Mouse (Mus musculus) CH12.LX (cell line): ENCODE data around the gene Fars2. TPM values are rescaled to one million over a fixed set of nuclear protein-coding genes. Genes with fewer than 3 reads are reported as not detected.

Source experiments
- DNase-seq: peaks from one replicate; pipeline ENCODE4 v3.0.0-alpha.2; 2013; ENCODE audit errors: extremely low read depth
- H3K27ac ChIP-seq: 2 replicates; pipeline ENCODE4 v1.5.1; 2012; ENCODE audit warnings: low read depth, mild to moderate bottlenecking, control low read depth, moderate library complexity; ENCODE audit not compliant: insufficient read depth
- H3K27me3 ChIP-seq: replicated peaks from 2 replicates; pipeline ENCODE3; 2012; ENCODE audit warnings: inconsistent platforms
- H3K36me3 ChIP-seq, 2 experiments: replicated peaks in 1 of 2; 2 replicates each; pipeline versions ENCODE3 to v1.6.1; 2012; ENCODE audit warnings: inconsistent platforms in 1 of 2, low read length in 1 of 2, mild to moderate bottlenecking in 1 of 2, mixed read lengths in 1 of 2, moderate library complexity in 1 of 2; ENCODE audit not compliant: control insufficient read depth in 1 of 2, insufficient read depth in 1 of 2
- H3K4me1 ChIP-seq, 2 experiments: 2 replicates each; pipeline ENCODE4 v1.6.1; 2012; ENCODE audit warnings: inconsistent platforms in 1 of 2, moderate library complexity in 1 of 2; ENCODE audit not compliant: insufficient read depth in 2 of 2, control insufficient read depth in 1 of 2
- H3K4me2 ChIP-seq: 2 replicates; pipeline ENCODE4 v1.6.1; 2012; ENCODE audit warnings: low read depth, mild to moderate bottlenecking, control low read depth; ENCODE audit not compliant: poor library complexity, insufficient read depth, severe bottlenecking
- H3K4me3 ChIP-seq, 3 experiments: fragments of 150-350 bp in 1 of 3; sonication (generic) in 1 of 3; replicated peaks in 1 of 3; 2 replicates each; pipeline versions ENCODE3 to v1.5.1; 2011 to 2012; ENCODE audit warnings: low read depth in 2 of 3, low read length in 2 of 3, mild to moderate bottlenecking in 2 of 3, moderate library complexity in 2 of 3, control low read depth in 1 of 3, improper control_type of control experiment in 1 of 3, inconsistent platforms in 1 of 3, mixed read lengths in 1 of 3; ENCODE audit not compliant: poor library complexity in 1 of 3
- H3K79me2 ChIP-seq: replicated peaks from 2 replicates; pipeline ENCODE4 v1.6.1; 2012; ENCODE audit warnings: mild to moderate bottlenecking, moderate library complexity; ENCODE audit not compliant: control insufficient read depth, poor library complexity, insufficient read depth, severe bottlenecking; ENCODE audit errors: extremely low read depth
- H3K9ac ChIP-seq: 2 replicates; pipeline ENCODE4 v1.6.1; 2012; ENCODE audit warnings: low read depth, mild to moderate bottlenecking, control low read depth, moderate library complexity; ENCODE audit not compliant: insufficient read depth
- H3K9me3 ChIP-seq: replicated peaks from 2 replicates; pipeline ENCODE3; 2012; ENCODE audit warnings: low read length, inconsistent platforms, mixed read lengths
- BHLHE40 ChIP-seq: IDR thresholded peaks from 2 replicates; pipeline ENCODE4 v1.6.1; 2011; ENCODE audit warnings: mild to moderate bottlenecking, low read depth, low read length, improper control_type of control experiment
- CHD1 ChIP-seq: IDR thresholded peaks from 2 replicates; pipeline ENCODE4 v1.6.1; 2012; ENCODE audit warnings: low read depth, low read length, improper control_type of control experiment, inconsistent platforms
- E2F4 ChIP-seq: IDR thresholded peaks from 2 replicates; pipeline ENCODE4 v1.6.1; 2011; ENCODE audit warnings: low read depth, low read length, improper control_type of control experiment; ENCODE audit not compliant: insufficient replicate concordance
- EP300 ChIP-seq: IDR thresholded peaks from 2 replicates; pipeline ENCODE4 v1.6.1; 2011; ENCODE audit warnings: low read length, improper control_type of control experiment
- HCFC1 ChIP-seq: IDR thresholded peaks from 2 replicates; pipeline ENCODE4 v1.6.1; 2012; ENCODE audit warnings: low read depth, mild to moderate bottlenecking, inconsistent platforms, low read length, improper control_type of control experiment
- IRF4 ChIP-seq: IDR thresholded peaks from 2 replicates; pipeline ENCODE4 v1.6.1; 2014; ENCODE audit warnings: low read depth, mild to moderate bottlenecking, inconsistent platforms, low read length, improper control_type of control experiment
- JUN ChIP-seq: IDR thresholded peaks from 2 replicates; pipeline ENCODE4 v1.6.1; 2011; ENCODE audit warnings: low read depth, mild to moderate bottlenecking, low read length, improper control_type of control experiment, moderate library complexity; ENCODE audit not compliant: insufficient read depth
- KAT2A ChIP-seq: IDR thresholded peaks from 2 replicates; pipeline ENCODE4 v1.6.1; 2012; ENCODE audit warnings: low read length, improper control_type of control experiment, inconsistent platforms; ENCODE audit not compliant: insufficient replicate concordance
- MAFK ChIP-seq: IDR thresholded peaks from 2 replicates; pipeline ENCODE4 v1.6.1; 2011; ENCODE audit warnings: low read length, improper control_type of control experiment; ENCODE audit not compliant: insufficient replicate concordance
- MAZ ChIP-seq: IDR thresholded peaks from 2 replicates; pipeline ENCODE4 v1.6.1; 2012; ENCODE audit warnings: low read depth, mild to moderate bottlenecking, inconsistent platforms, low read length, improper control_type of control experiment, moderate library complexity
- MEF2A ChIP-seq: IDR thresholded peaks from 2 replicates; pipeline ENCODE4 v1.6.1; 2014; ENCODE audit warnings: low read depth, mild to moderate bottlenecking, inconsistent platforms, low read length, improper control_type of control experiment, borderline replicate concordance
- MXI1 ChIP-seq: IDR thresholded peaks from 2 replicates; pipeline ENCODE4 v1.6.1; 2011; ENCODE audit warnings: mild to moderate bottlenecking, low read depth, low read length, improper control_type of control experiment
- NELFE ChIP-seq: IDR thresholded peaks from 2 replicates; pipeline ENCODE4 v1.6.1; 2011; ENCODE audit warnings: low read depth, low read length, improper control_type of control experiment
- POLR2A ChIP-seq: IDR thresholded peaks from 2 replicates; pipeline ENCODE4 v1.6.1; 2011; ENCODE audit warnings: low read depth, mild to moderate bottlenecking, improper control_type of control experiment, low read length
- SIN3A ChIP-seq: IDR thresholded peaks from 2 replicates; pipeline ENCODE4 v1.6.1; 2012; ENCODE audit warnings: low read length, improper control_type of control experiment, inconsistent platforms
- TBP ChIP-seq: conservative IDR thresholded peaks from 2 replicates; pipeline ENCODE4 v1.6.1; 2011; ENCODE audit warnings: low read depth, low read length, improper control_type of control experiment
- UBTF ChIP-seq: IDR thresholded peaks from 2 replicates; pipeline ENCODE4 v1.6.1; 2012; ENCODE audit warnings: low read depth, mild to moderate bottlenecking, inconsistent platforms, low read length, improper control_type of control experiment, moderate library complexity
- USF1 ChIP-seq: IDR thresholded peaks from 2 replicates; pipeline ENCODE4 v1.6.1; 2014; ENCODE audit warnings: low read depth, mild to moderate bottlenecking, inconsistent platforms, low read length, improper control_type of control experiment
- ZC3H11A ChIP-seq: IDR thresholded peaks from 2 replicates; pipeline ENCODE4 v1.6.1; 2012; ENCODE audit warnings: low read depth, mild to moderate bottlenecking, inconsistent platforms, low read length, improper control_type of control experiment
- ZKSCAN1 ChIP-seq: IDR thresholded peaks from 2 replicates; pipeline ENCODE4 v1.6.1; 2012; ENCODE audit warnings: low read depth, inconsistent platforms, low read length, improper control_type of control experiment, borderline replicate concordance
- ZNF384 ChIP-seq: IDR thresholded peaks from 2 replicates; pipeline ENCODE4 v1.6.1; 2012; ENCODE audit warnings: low read depth, low read length, improper control_type of control experiment, inconsistent platforms
- dilution Hi-C: fragments of 300-500 bp; cut with MboI; formaldehyde crosslinking; loops from 2 replicates; pipeline ENCODE4 v1.14.3; 2020; ENCODE audit warnings: low sequenced_read_pairs; ENCODE audit not compliant: extremely low pct_unique_long_range_greater_than_20kb, extremely low pct_ligation_motif_present
- in situ Hi-C: fragments of 300-500 bp; cut with MboI; formaldehyde crosslinking; loops from 3 replicates; pipeline ENCODE4 v1.14.3; 2019; ENCODE audit warnings: low sequenced_read_pairs, low pct_ligation_motif_present, low pct_unique_long_range_greater_than_20kb, mixed read lengths
- polyA plus RNA-seq: library from polyadenylated mRNA; unstranded; fragments of >175 nt; gene quantifications from 2 replicates; pipeline ENCODE4 v1.2.1, GENCODE M21; 2012; ENCODE audit warnings: low read depth; ENCODE audit not compliant: insufficient read length
- total RNA-seq, 2 experiments: library from RNA; depleted of rRNA; stranded (reverse); fragments of 300-350 nt in 1 of 2; fragments of >200 nt in 1 of 2; gene quantifications; 2 replicates each; pipeline ENCODE4 v1.2.3; 2012 to 2014

Fars2 gene
- total and polyA plus RNA-seq, 3 experiments: 30.2 to 47.7 (median 46.4) TPM

- in situ Hi-C loops: no loop called here
- H3K27me3 ChIP-seq: no peaks in the 10 kb centered on the region
- no peak for DNase-seq
- TF ChIP-seq BHLHE40: no peak
- no peak for TF ChIP-seq TBP
- TF ChIP-seq ZC3H11A: no peak
- no peak for TF ChIP-seq MEF2A
- TF ChIP-seq SIN3A: no peak
- no peak for TF ChIP-seq ZKSCAN1
- no peak for TF ChIP-seq MXI1
- no peak for TF ChIP-seq NELFE
- no peak for TF ChIP-seq MAZ
- no peak for TF ChIP-seq JUN
- no peak for TF ChIP-seq IRF4
- TF ChIP-seq, all 38 proteins: peak for 0
- no peaks in the 10 kb centered on the region; the same call in 1 of the 2 replicates for H3K79me2 ChIP-seq
- no peak overlapping the region for H3K4me3 ChIP-seq
- no peak overlapping the region for H3K9ac ChIP-seq
- no peak overlapping the region for H3K27ac ChIP-seq
- no peak overlapping the region for H3K4me2 ChIP-seq
- dilution Hi-C loops: no loop called here
- no peaks in the 10 kb centered on the region for H3K9me3 ChIP-seq
- H3K4me1 ChIP-seq: no peaks in the 10 kb centered on the region
- H3K36me3 ChIP-seq: peaks cover 0 to 24% of the 10 kb centered on the region in 2 experiments
Observed at GRCm38 (mm10) chr13:36264391-36264790, 147.2 kb downstream of the Fars2 start.

DNA sequence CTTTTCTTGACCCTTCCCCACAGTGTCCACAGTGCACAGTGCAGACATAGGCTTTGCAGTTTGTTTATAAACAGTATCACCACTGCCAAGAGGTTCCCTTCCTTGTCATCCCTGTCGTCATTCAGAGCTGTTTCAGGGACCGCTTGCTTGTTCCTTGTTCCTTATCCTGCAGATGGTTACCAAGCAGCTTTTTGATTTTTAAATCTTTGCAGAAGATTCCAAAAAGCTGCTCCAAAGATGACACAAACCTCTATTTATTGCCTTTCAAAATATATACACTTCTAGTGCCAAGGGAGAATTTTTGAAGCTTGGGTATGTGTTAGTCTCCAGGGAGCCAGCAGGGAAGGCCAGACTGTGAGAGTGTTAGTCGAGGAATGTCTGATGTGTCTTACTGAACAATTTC, 148.1 kb downstream of the Fars2 start:
- no peaks in the 10 kb centered on the region; the same call in 1 of the 2 replicates for H3K79me2 ChIP-seq
- no peak overlapping the region for H3K27ac ChIP-seq
- dilution Hi-C loops: no loop called here
- no peaks in the 10 kb centered on the region for H3K9me3 ChIP-seq
- no peak overlapping the region for H3K9ac ChIP-seq
- H3K27me3 ChIP-seq: no peaks in the 10 kb centered on the region
- TF ChIP-seq UBTF (no peak), KAT2A (no peak)
- H3K36me3 ChIP-seq: peaks cover 0 to 15% of the 10 kb centered on the region in 2 experiments
- in situ Hi-C loops: no loop called here
- H3K4me2 ChIP-seq: no peak overlapping the region
- H3K4me3 ChIP-seq: no peak overlapping the region
- H3K4me1 ChIP-seq: no peaks in the 10 kb centered on the region
- DNase-seq: no peak

- no peak overlapping the region for H3K4me2 ChIP-seq
- H3K9me3 ChIP-seq: no peaks in the 10 kb centered on the region
- no peak for TF ChIP-seq CHD1
- no peak for TF ChIP-seq TBP
- TF ChIP-seq POLR2A: no peak
- no peak for TF ChIP-seq HCFC1
- TF ChIP-seq USF1: no peak
- no peak for TF ChIP-seq MAFK
- TF ChIP-seq ZNF384: no peak
- TF ChIP-seq KAT2A: no peak
- TF ChIP-seq EP300: no peak
- no peak for TF ChIP-seq E2F4
- no peaks in the 10 kb centered on the region; the same call in 1 of the 2 replicates for H3K79me2 ChIP-seq
- no peak overlapping the region for H3K4me3 ChIP-seq
- dilution Hi-C loops: no loop called here
- H3K27me3 ChIP-seq: no peaks in the 10 kb centered on the region
- H3K9ac ChIP-seq: no peak overlapping the region
- in situ Hi-C loops: no loop called here
- H3K4me1 ChIP-seq: no peaks in the 10 kb centered on the region
- peaks cover 0 to 15% of the 10 kb centered on the region in 2 experiments for H3K36me3 ChIP-seq
- DNase-seq: no peak
- no peak overlapping the region for H3K27ac ChIP-seq
Observed at GRCm38 (mm10) chr13:36267399-36267798, 150.2 kb downstream of the Fars2 start.
